Mouse (Mus musculus): ENCODE measurements at regions not wholly inside any gene's neighbourhood (a gene's known extent, or its start where the extent isn't known, plus 50 kb on each side); places are given as distances from the start of the nearest gene placed in this dataset.
"Not testable (repeated sequence)": the region's sequence is repeated elsewhere in the genome, so short reads cannot be mapped to it uniquely, and the experiment has no call there.

DNA sequence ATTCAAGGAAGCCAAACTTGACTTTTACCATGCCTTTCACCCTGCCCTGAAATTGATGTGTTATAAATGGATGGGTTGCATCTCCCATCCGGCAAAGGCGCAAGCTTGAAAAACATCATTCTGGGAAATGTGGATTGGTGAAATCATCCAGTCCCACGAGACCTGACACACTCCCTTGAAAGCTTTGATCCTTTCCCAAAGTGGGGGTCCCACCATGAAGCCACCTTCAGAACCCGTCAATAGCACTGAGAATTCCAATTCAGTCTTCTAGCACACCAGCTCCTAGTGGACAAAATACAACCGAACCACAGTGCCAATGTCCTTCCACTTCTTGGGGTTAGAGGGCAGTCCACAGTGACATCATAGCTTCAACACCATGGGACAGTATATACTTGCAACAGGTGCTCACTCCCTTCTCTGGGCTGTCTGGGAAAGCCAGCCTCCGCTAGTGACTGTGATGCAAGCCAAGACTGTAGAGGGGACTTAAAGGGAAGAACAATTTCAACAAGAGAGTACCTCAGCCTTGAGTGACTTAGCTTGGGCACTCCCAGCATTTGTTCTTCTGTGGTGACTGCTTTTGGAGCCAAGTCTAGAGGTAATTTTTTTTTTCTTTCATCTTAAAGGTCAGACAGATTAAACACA lies 126.6 kb upstream of the Gmds start:
- no peak for DNase-seq (ENCODE audit: low spot score)

DNA sequence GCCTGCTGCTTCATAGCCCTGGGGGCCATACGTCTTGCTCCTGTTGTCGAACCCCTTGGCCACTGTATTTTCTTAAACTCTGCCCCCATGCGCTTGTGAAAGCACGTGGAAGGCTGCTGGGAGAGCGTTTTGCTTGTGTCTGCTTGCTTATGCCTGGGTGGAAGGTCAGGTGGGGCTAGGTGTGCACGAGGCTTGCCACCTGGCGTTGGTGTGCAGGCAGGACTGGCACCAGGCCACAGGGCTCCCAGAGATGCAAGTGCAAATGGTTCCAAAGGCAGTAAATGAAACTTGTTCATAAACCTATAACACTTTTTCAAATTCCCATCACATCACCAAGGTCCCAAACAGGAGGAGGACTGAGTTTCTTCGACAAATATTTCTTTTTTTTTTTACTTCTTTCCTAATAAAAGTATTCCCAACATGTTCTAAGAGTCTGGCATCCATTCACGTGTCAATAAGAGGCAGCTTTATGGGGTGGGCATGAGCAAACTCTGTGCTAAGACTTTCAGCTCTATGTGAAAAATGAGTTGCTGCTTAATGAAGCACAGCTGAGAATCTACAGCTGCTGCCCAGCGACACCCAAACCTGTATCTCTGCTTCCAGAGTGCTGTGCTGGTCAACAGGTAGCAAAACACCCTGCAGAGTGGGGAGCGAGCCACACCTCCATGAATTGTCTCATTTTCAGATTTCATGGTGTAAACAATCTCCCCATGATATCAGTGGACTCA lies 116.0 kb upstream of the Gmds start:
- DNase-seq (ENCODE audit: low spot score): no peak

- no peak for DNase-seq (ENCODE audit: low spot score)
Measured at GRCm38 (mm10) chr13:32449710-32450417, 111.3 kb upstream of the Gmds start.

DNA sequence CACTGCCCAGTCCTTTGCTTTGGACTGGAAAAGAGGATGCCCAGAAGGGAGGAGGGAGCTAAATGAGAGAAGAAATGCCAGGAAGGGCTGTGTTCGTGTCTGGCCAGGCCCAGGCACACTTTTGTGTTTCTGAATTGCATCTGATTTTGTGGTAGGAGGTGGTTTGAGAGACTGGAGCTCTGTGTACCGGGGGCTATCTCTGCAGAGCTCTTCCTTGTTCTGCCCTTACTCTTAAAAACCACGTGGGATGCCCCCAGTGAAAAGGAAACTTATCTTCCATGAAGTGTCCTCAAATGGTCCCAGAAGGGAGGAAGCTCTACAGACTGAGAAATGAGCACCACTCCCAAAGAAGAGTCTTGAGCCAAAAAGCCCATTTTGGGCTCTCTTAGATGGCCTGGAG lies 106.0 kb upstream of the Gmds start:
- no peak for DNase-seq (ENCODE audit: low spot score)

DNA sequence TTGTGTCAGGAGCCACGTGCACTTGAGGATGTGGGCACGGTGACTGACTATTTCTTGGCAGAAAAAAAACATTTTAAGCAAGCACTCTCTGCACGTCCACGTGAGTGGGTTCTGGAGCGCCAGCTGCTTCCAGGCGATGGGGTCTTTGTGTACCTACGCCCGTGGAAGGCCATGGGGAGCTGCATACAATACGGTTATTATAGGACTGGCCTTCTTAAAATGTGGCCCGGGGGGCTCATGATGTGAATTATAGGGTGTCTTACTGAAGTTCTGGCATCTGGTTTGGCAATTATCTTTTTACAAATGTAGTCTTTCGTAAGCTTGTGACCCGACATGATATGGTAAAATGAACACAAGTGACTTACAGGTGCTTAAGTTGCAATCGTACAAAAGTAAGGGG lies 103.5 kb upstream of the Gmds start:
- DNase-seq (ENCODE audit: low spot score): no peak

DNA sequence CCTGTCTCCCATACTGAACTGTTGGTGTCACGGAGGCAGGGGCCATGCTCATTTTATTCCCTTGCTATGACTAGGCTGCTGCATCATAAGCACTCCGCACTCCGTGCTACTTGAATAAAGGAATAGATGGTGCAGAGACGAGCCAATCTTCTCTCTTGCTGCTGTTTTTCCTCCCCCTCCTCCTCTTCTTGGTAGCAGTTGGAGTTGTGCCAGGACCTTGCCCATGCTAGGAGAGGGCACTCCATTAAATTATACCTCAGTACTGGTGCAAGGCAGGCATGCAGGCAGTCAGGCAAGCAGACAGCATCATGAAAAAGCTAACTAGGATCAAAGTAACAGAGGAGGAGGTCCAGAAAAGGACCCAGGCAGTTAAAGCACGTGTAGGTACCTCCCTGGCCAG lies 96.6 kb upstream of the Gmds start:
- no peak for DNase-seq (ENCODE audit: low spot score)

DNA sequence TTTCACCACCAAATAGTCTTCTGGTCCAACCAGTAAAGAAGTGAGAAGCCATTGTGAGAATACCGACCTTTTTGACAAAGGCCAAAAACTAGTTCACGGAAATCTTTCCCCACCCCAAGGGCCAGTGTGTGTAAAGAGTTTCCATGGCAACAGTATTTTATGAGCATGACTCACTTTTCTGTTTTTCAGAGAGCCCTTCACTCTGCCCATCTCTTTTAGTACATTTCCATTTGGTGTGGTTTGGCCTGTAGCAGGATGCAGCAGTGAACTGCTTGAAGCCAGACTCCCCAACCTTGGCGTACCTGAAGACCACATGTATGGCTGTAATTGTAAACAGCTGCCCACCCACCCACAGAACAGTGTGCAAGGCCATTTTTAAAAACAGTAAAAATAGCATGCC lies 89.9 kb upstream of the Gmds start:
- no peak for DNase-seq (ENCODE audit: low spot score)

DNA sequence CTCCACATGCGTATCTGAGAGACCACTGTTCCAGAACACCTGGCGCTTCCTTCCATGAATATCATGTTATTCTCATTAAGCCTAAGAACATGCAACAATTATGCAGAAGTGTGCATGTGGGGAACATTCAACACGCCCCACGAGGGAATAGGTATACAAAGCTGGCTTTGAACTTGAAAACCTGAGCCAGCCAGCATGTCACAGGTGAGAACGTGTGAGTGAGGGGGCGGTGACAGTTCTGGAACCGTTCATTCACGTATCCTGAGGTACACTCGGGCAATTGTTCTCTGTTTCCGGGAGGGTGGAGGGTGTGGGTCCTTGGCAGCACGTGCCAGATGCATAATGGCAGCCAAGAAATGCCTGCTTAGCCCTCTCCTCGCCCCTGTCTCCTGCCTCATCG lies 88.4 kb upstream of the Gmds start:
- DNase-seq (ENCODE audit: low spot score): no peak

- DNase-seq (ENCODE audit: low spot score): no peak
Measured at GRCm38 (mm10) chr13:32426199-32426598, 87.7 kb upstream of the Gmds start.

GRCm38 (mm10) chr13:32424543-32424942 lies 86.0 kb upstream of the Gmds start:
- not testable (repeated sequence) for DNase-seq (ENCODE audit: low spot score)

GRCm38 (mm10) chr13:32422485-32422884 lies 83.9 kb upstream of the Gmds start:
- DNase-seq (ENCODE audit: low spot score): no peak

GRCm38 (mm10) chr13:32419326-32419725 lies 80.8 kb upstream of the Gmds start:
- no peak for DNase-seq (ENCODE audit: low spot score)

- DNase-seq (ENCODE audit: low spot score): no peak
Measured at GRCm38 (mm10) chr13:32418655-32419054, 80.1 kb upstream of the Gmds start.

DNA sequence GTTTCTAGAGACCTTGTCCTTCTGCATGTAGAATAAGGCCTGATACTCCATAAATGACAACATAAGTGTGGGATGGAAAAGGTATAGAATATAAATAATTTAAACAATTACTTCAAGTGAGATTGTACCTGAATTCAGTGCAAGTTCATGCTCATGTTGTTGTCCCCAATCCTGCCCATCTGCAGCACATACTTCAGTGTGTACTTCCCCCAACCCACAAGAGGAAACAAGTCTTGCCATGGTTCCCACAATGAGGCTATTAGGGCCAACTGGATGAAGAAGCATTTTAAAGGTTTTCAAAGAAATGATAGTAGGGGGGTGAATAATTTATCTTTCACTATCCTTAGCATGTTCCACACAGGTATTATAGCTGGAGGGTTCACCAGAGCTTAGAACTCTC lies 79.4 kb upstream of the Gmds start:
- DNase-seq (ENCODE audit: low spot score): no peak

DNA sequence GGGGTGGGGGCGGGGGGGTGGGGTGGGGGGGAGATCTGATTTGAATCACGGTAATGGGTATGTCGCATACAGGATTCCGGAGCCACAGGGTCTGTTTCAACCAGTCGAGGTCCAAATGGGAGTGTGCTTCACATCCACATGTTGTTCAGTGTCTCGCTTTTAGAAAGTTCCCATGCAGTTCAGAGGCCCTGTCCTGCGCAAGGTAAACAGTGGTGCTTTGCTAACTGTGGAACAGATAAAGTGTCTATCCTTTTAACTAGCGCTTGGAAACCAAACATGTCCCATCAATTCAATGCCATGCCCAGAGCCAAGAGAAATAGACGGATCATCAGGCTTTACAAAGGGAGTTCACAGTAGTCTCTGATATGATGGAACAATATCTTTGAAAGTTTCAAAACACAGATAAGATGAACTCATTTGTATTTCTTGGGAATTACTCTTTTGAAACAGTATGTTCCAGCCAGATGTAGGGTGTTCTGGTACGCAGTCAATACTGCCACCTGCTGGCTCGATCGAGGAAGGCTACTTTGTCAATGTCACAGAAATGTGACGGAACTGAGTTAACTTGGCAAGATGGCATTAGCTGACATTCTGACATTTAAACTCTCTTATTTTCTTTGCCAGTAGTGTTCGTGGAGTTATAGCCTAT lies 72.9 kb upstream of the Gmds start:
- peak; percentile 57 for DNase-seq (ENCODE audit: low spot score)

DNA sequence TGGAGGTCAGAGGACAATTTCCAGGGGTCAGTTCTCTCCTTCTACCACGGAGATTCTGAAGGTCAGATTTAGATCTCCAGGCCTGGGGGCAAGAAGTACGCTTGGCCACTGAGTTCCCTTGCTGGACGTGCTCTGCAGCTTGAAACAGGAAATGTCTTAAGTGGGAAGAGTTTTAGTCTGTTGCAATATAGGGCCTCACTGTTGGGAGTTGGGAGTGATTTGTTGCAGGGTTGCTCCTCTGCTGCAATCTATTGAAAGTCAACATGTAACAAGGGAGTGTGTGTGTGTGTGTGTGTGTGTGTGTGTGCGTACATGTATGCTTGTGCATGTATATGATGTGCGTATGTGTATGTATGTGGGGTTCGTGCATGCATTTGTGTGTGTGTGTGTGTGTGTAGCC lies 71.5 kb upstream of the Gmds start:
- no peak for DNase-seq (ENCODE audit: low spot score)

DNA sequence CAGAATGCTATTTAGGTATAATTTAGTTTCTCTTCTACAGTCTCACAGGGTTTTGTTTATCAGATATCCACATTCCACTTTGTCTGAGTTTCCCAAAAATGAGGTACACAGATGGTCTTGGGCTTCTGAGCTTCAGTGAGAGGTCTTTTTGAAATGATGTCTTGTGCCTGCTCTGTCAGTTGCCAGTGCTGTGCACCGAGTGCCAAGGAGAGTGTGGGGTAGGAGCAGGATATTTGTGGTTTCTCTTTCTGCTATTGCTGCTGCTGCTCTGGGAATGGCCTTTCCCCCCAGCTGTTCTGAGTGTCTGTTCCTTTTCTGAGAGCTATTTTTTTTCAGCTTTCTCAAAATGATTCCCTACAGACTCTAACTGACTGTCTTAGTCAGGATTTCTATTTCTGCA lies 60.1 kb upstream of the Gmds start:
- DNase-seq (ENCODE audit: low spot score): no peak

Measured in thymus, postnatal 0 days (tissue).